In the genomic region with DNA sequence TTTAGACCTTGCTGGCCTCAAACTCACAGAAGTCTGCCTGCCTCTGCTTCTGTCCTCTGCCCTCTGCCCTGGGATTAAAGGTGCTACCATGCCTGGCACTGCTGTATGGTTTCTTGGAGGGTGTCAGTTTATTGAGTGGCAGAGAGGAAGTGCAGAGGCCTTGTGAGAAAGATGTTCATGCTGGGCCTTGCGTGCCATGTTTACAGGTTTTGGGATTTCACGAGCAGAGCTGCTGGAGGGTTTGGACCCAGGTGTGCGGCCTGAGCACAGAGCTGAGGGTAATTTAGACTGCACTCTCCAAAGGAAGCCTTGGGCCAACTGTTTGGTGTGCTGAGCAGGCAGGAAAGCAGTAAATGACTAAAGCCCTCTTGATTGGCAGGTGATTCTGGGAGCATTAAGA, we compare ENCODE assay signal across 28 mouse cellular contexts. TPM values are rescaled to one million over a fixed set of nuclear protein-coding genes. Genes with fewer than 3 reads are reported as not detected.
DNase-seq lines count a peak whose midpoint lies in the region; ATAC-seq and TF ChIP-seq lines count a peak whose summit lies in the region.
"Had no signal": no experiment of that assay in that cellular context is flagged by ENCODE, and none has a peak within 500 bp of the region (broad histone marks: within the 10 kb centered on the region; RNA-seq: fewer than 3 reads in every experiment).

No protein-coding gene starts in this region.

- H3K4me1 ChIP-seq in embryonic facial prominence, embryonic 15.5 days: peaks cover 11% of the 10 kb centered on the region
- peaks cover 4% of the 10 kb centered on the region; the same call in 1 of the 2 replicates for H3K4me1 ChIP-seq in embryonic facial prominence, embryonic 10.5 days
- H3K4me1 ChIP-seq in hindbrain, embryonic 13.5 days (replicated peaks): peaks cover 24% of the 10 kb centered on the region
- peaks cover 3% of the 10 kb centered on the region; the same call in 1 of the 2 replicates for H3K4me1 ChIP-seq in hindbrain, embryonic 16.5 days (ENCODE audit: control insufficient read depth, insufficient read depth, low read depth, low read length)
- H3K4me1 ChIP-seq in liver, adult 2 months (ENCODE audit: control insufficient read depth, insufficient read depth, low read length): peaks cover 12% of the 10 kb centered on the region
- H3K4me1 ChIP-seq in liver, embryonic 12.5 days: no peaks in the 10 kb centered on the region; the same call in 1 of the 2 replicates
- H3K4me1 ChIP-seq in embryonic fibroblast, embryonic 13.5 days (ENCODE audit: control insufficient read depth, insufficient read depth, low read length): peaks cover 18% of the 10 kb centered on the region

- no peak overlapping the region for H3K4me3 ChIP-seq in embryonic facial prominence, embryonic 15.5 days (replicated peaks)
- no peak overlapping the region for H3K4me3 ChIP-seq in embryonic facial prominence, embryonic 10.5 days
- H3K4me3 ChIP-seq in hindbrain, embryonic 13.5 days: no peak overlapping the region
- H3K4me3 ChIP-seq in hindbrain, embryonic 16.5 days (ENCODE audit: low read length): no peak overlapping the region
- no peak overlapping the region for H3K4me3 ChIP-seq in liver, adult 2 months (ENCODE audit: insufficient read depth, low read depth, low read length)
- no peak overlapping the region for H3K4me3 ChIP-seq in liver, embryonic 12.5 days
- no peak overlapping the region for H3K4me3 ChIP-seq in embryonic fibroblast, embryonic 13.5 days (ENCODE audit: insufficient read depth, low read length)
- H3K4me3 ChIP-seq: embryonic facial prominence, embryonic 13.5 days; gastrocnemius, adult 2 months; heart, embryonic 10.5 days; heart, embryonic 13.5 days; hindbrain, embryonic 15.5 days; intestine, embryonic 15.5 days had no signal

- no peak overlapping the region for H3K9ac ChIP-seq in embryonic facial prominence, embryonic 15.5 days
- H3K9ac ChIP-seq in hindbrain, embryonic 13.5 days: 0 out of 2 replicates have a peak overlapping the region, but pooled peaks have one; percentile 13
- no peak overlapping the region for H3K9ac ChIP-seq in hindbrain, embryonic 16.5 days (ENCODE audit: low read depth, low read length)
- H3K9ac ChIP-seq in liver, adult 2 months (ENCODE audit: low read depth, low read length): no peak overlapping the region
- no peak overlapping the region for H3K9ac ChIP-seq in liver, embryonic 12.5 days
- H3K9ac ChIP-seq: embryonic facial prominence, embryonic 13.5 days; forebrain, postnatal 0 days; heart, embryonic 13.5 days; hindbrain, embryonic 15.5 days; intestine, embryonic 15.5 days had no signal

- WGBS in embryonic facial prominence, embryonic 15.5 days: 65% methylated on average over 3 of the region's 3 CpGs
- WGBS in embryonic facial prominence, embryonic 10.5 days: 88% methylated on average over 3 of the region's 3 CpGs
- WGBS in hindbrain, embryonic 13.5 days: 72% methylated on average over 3 of the region's 3 CpGs
- 74% methylated on average over 3 of the region's 3 CpGs for WGBS in hindbrain, embryonic 16.5 days
- WGBS in liver, adult 2 months: 73% methylated on average over 3 of the region's 3 CpGs
- 74% methylated on average over 3 of the region's 3 CpGs for WGBS in liver, embryonic 12.5 days (ENCODE audit: insufficient replicate concordance)

- ATAC-seq in embryonic facial prominence, embryonic 15.5 days (ENCODE audit: insufficient number of reproducible peaks, low FRiP score, low TSS enrichment, low read depth): no peak
- no peak for ATAC-seq in hindbrain, embryonic 13.5 days (ENCODE audit: low FRiP score)
- no peak for ATAC-seq in hindbrain, embryonic 16.5 days
- no peak for ATAC-seq in liver, embryonic 12.5 days
- ATAC-seq: forebrain, embryonic 14.5 days; forebrain, postnatal 0 days had no signal

- H3K79me2 ChIP-seq in liver, adult 2 months (ENCODE audit: control insufficient read depth, insufficient read depth, low read length): peaks cover 12% of the 10 kb centered on the region

- no peak for TF ChIP-seq CTCF in liver, adult 2 months (IDR thresholded peaks at IDR 0.05; ENCODE audit: low read depth, low read length)
- no peak for TF ChIP-seq CTCF in embryonic fibroblast, embryonic 13.5 days (IDR thresholded peaks at IDR 0.05; ENCODE audit: borderline replicate concordance, insufficient read depth, low read length)

- 0 out of 2 replicates have a peak overlapping the region, but pooled peaks have one; percentile 22 for H3K27ac ChIP-seq in embryonic facial prominence, embryonic 15.5 days (replicated peaks)
- H3K27ac ChIP-seq in embryonic facial prominence, embryonic 10.5 days (replicated peaks): no peak overlapping the region
- no peak overlapping the region for H3K27ac ChIP-seq in hindbrain, embryonic 13.5 days
- no peak overlapping the region for H3K27ac ChIP-seq in hindbrain, embryonic 16.5 days (ENCODE audit: low read depth, low read length)
- no peak overlapping the region for H3K27ac ChIP-seq in liver, adult 2 months (replicated peaks; ENCODE audit: insufficient read depth, low read depth, low read length)
- H3K27ac ChIP-seq in liver, embryonic 12.5 days: no peak overlapping the region
- H3K27ac ChIP-seq in embryonic fibroblast, embryonic 13.5 days (ENCODE audit: insufficient read depth, low read length): peak overlapping the region; percentile 52
- H3K27ac ChIP-seq: embryonic facial prominence, embryonic 13.5 days; gastrocnemius, adult 2 months; heart, embryonic 10.5 days; hindbrain, embryonic 15.5 days had no signal

- H3K4me2 ChIP-seq in embryonic facial prominence, embryonic 15.5 days (replicated peaks): no peak overlapping the region
- H3K4me2 ChIP-seq in hindbrain, embryonic 13.5 days: no peak overlapping the region
- no peak overlapping the region for H3K4me2 ChIP-seq in hindbrain, embryonic 16.5 days (ENCODE audit: low read length)
- H3K4me2 ChIP-seq in liver, embryonic 12.5 days: no peak overlapping the region
- H3K4me2 ChIP-seq: embryonic facial prominence, embryonic 13.5 days; heart, embryonic 13.5 days; hindbrain, embryonic 15.5 days; intestine, embryonic 15.5 days had no signal

- no peak for TF ChIP-seq POLR2A in liver, adult 2 months (IDR thresholded peaks at IDR 0.05; ENCODE audit: extremely low read depth, insufficient read depth, low read length)
- no peak for TF ChIP-seq POLR2A in embryonic fibroblast, embryonic 13.5 days (IDR thresholded peaks at IDR 0.05; ENCODE audit: low read depth, low read length)

- H3K36me3 ChIP-seq in embryonic facial prominence, embryonic 15.5 days: peaks cover 25% of the 10 kb centered on the region
- H3K36me3 ChIP-seq in embryonic facial prominence, embryonic 10.5 days (replicated peaks): peaks cover 75% of the 10 kb centered on the region
- H3K36me3 ChIP-seq in hindbrain, embryonic 13.5 days: peaks cover 28% of the 10 kb centered on the region
- H3K36me3 ChIP-seq in hindbrain, embryonic 16.5 days (ENCODE audit: control insufficient read depth, insufficient read depth, low read length): peaks cover 9% of the 10 kb centered on the region
- H3K36me3 ChIP-seq in liver, adult 2 months (ENCODE audit: control insufficient read depth, insufficient read depth, low read length): peaks cover 6% of the 10 kb centered on the region
- peaks cover 11% of the 10 kb centered on the region for H3K36me3 ChIP-seq in liver, embryonic 12.5 days

- no peak for DNase-seq in embryonic facial prominence, embryonic 10.5 days (ENCODE audit: low spot score)
- DNase-seq in liver, adult 2 months (ENCODE audit: extremely low read depth, low read depth, low spot score): peak; percentile 64
- no peak for DNase-seq in MN1 (ENCODE audit: low spot score)
- DNase-seq: adrenal gland, adult 2 months; adrenal gland, postnatal 14 days; B cell, adult 2 months; cerebellum, adult 11-12 months; cerebellum, adult 9-11 months; forebrain, postnatal 0 days; gastrocnemius, adult 2 months; gastrocnemius, postnatal 14 days; heart, adult 18-20 months; heart, postnatal 14 days; heart, postnatal 4 days; kidney, adult 11 months had no signal

- no peaks in the 10 kb centered on the region for H3K27me3 ChIP-seq in embryonic facial prominence, embryonic 15.5 days
- H3K27me3 ChIP-seq in embryonic facial prominence, embryonic 10.5 days (replicated peaks; ENCODE audit: low read depth, poor library complexity, severe bottlenecking): no peaks in the 10 kb centered on the region
- no peaks in the 10 kb centered on the region for H3K27me3 ChIP-seq in hindbrain, embryonic 13.5 days
- no peaks in the 10 kb centered on the region for H3K27me3 ChIP-seq in hindbrain, embryonic 16.5 days (replicated peaks; ENCODE audit: control insufficient read depth, insufficient read depth, low read length)
- H3K27me3 ChIP-seq in liver, adult 2 months (ENCODE audit: control insufficient read depth, insufficient read depth, low read length): no peaks in the 10 kb centered on the region
- H3K27me3 ChIP-seq in liver, embryonic 12.5 days (replicated peaks): no peaks in the 10 kb centered on the region
- H3K27me3 ChIP-seq: CH12.LX; embryonic facial prominence, embryonic 13.5 days; heart, embryonic 13.5 days; hindbrain, embryonic 15.5 days; intestine, embryonic 15.5 days had no signal

- no peaks in the 10 kb centered on the region for H3K9me3 ChIP-seq in embryonic facial prominence, embryonic 15.5 days (replicated peaks)
- H3K9me3 ChIP-seq in embryonic facial prominence, embryonic 10.5 days: no peaks in the 10 kb centered on the region
- H3K9me3 ChIP-seq in hindbrain, embryonic 13.5 days: no peaks in the 10 kb centered on the region
- no peaks in the 10 kb centered on the region for H3K9me3 ChIP-seq in hindbrain, embryonic 16.5 days (ENCODE audit: control insufficient read depth, low read length)
- no peaks in the 10 kb centered on the region for H3K9me3 ChIP-seq in liver, embryonic 12.5 days (replicated peaks)
- H3K9me3 ChIP-seq: embryonic facial prominence, embryonic 13.5 days; G1E; heart, embryonic 10.5 days; heart, embryonic 13.5 days; hindbrain, embryonic 15.5 days; intestine, embryonic 15.5 days had no signal

RNA-seq across cellular contexts. Expression of a gene that starts 11.7 kb away (rescaled TPM):
- 89.8 and 101 TPM in 2 replicates for polyA plus RNA-seq in embryonic facial prominence, embryonic 15.5 days (2015; fragmentation: Nextera tagmentation; extraction: Ambion mirVana)
- 132 and 140 TPM in 2 replicates for polyA plus RNA-seq in embryonic facial prominence, embryonic 10.5 days (2016; fragmentation: Nextera tagmentation; extraction: Ambion mirVana)
- polyA plus RNA-seq in hindbrain, embryonic 13.5 days (2015; fragmentation: Nextera tagmentation; extraction: Ambion mirVana): 137 and 152 TPM in 2 replicates
- 110 and 113 TPM in 2 replicates for polyA plus RNA-seq in hindbrain, embryonic 16.5 days (2015; fragmentation: Nextera tagmentation; extraction: Ambion mirVana)
- total RNA-seq in liver, adult 2 months (2014; rRNA removed): 25.4 and 26.6 TPM in 2 replicates
- 17.0 and 19.9 TPM in 2 replicates for polyA plus RNA-seq in liver, adult 2 months (2012; rRNA removed)
- 40.1 and 42.7 TPM in 2 replicates for polyA plus RNA-seq in liver, embryonic 12.5 days (2016; fragmentation: Nextera tagmentation; extraction: Ambion mirVana)
- 164 and 243 TPM in 2 replicates for polyA plus RNA-seq in embryonic fibroblast, embryonic 13.5 days (2011; ENCODE audit: insufficient read length, low read depth, missing spikeins)

RNA-seq across cellular contexts. Expression of a gene that starts 38.3 kb away (rescaled TPM):
- polyA plus RNA-seq in embryonic facial prominence, embryonic 15.5 days (2015; fragmentation: Nextera tagmentation; extraction: Ambion mirVana): 165 and 182 TPM in 2 replicates
- 165 and 169 TPM in 2 replicates for polyA plus RNA-seq in embryonic facial prominence, embryonic 10.5 days (2016; fragmentation: Nextera tagmentation; extraction: Ambion mirVana)
- 207 and 208 TPM in 2 replicates for polyA plus RNA-seq in hindbrain, embryonic 13.5 days (2015; fragmentation: Nextera tagmentation; extraction: Ambion mirVana)
- 201 and 227 TPM in 2 replicates for polyA plus RNA-seq in hindbrain, embryonic 16.5 days (2015; fragmentation: Nextera tagmentation; extraction: Ambion mirVana)
- total RNA-seq in liver, adult 2 months (2014; rRNA removed): 12.8 and 18.3 TPM in 2 replicates
- polyA plus RNA-seq in liver, adult 2 months (2012; rRNA removed): 13.2 and 18.1 TPM in 2 replicates
- polyA plus RNA-seq in liver, embryonic 12.5 days (2016; fragmentation: Nextera tagmentation; extraction: Ambion mirVana): 97.7 and 101 TPM in 2 replicates
- 69.2 and 75.1 TPM in 2 replicates for polyA plus RNA-seq in embryonic fibroblast, embryonic 13.5 days (2011; ENCODE audit: insufficient read length, low read depth, missing spikeins)

RNA-seq across cellular contexts. Expression of a gene that starts 38.4 kb away (rescaled TPM):
- polyA plus RNA-seq in embryonic facial prominence, embryonic 15.5 days (2015; fragmentation: Nextera tagmentation; extraction: Ambion mirVana): 3.9 and 5.4 TPM in 2 replicates
- 7.3 and 8.1 TPM in 2 replicates for polyA plus RNA-seq in embryonic facial prominence, embryonic 10.5 days (2016; fragmentation: Nextera tagmentation; extraction: Ambion mirVana)
- 14.1 and 14.2 TPM in 2 replicates for polyA plus RNA-seq in hindbrain, embryonic 13.5 days (2015; fragmentation: Nextera tagmentation; extraction: Ambion mirVana)
- 11.8 and 12.5 TPM in 2 replicates for polyA plus RNA-seq in hindbrain, embryonic 16.5 days (2015; fragmentation: Nextera tagmentation; extraction: Ambion mirVana)
- 3.9 and 4.6 TPM in 2 replicates for total RNA-seq in liver, adult 2 months (2014; rRNA removed)
- polyA plus RNA-seq in liver, adult 2 months (2012; rRNA removed): 1.3 and 2.0 TPM in 2 replicates
- 2.2 TPM in 2 replicates for polyA plus RNA-seq in liver, embryonic 12.5 days (2016; fragmentation: Nextera tagmentation; extraction: Ambion mirVana)
- 4.5 and 4.7 TPM in 2 replicates for polyA plus RNA-seq in embryonic fibroblast, embryonic 13.5 days (2011; ENCODE audit: insufficient read length, low read depth, missing spikeins)

Comparison
In these comparisons a context has a peak if more than half of its experiments do, and no peak if none do; other contexts are left out.
1. H3K27ac ChIP-seq: peak in embryonic facial prominence, embryonic 15.5 days (single experiment) and embryonic fibroblast, embryonic 13.5 days (single experiment); none in embryonic facial prominence, embryonic 10.5 days (single experiment), hindbrain, embryonic 13.5 days (single experiment), hindbrain, embryonic 16.5 days (single experiment), liver, adult 2 months (single experiment) and liver, embryonic 12.5 days (single experiment).